Mouse (Mus musculus) heart, adult 11 months (tissue): ENCODE measurements around the gene Mon2.

Source experiments
- DNase-seq: peaks from one replicate; pipeline ENCODE4 v3.0.0; 2022

Mon2 gene

GRCm38 (mm10) chr10:123076245-123077023, at the start of gene Mon2:
Gene Mon2 (minus strand): TSS chr10:123076505.
- peak; percentile 100 for DNase-seq

GRCm38 (mm10) chr10:123120666-123121392, 44.5 kb upstream of the Mon2 start:
- peak; percentile 55 for DNase-seq

GRCm38 (mm10) chr10:123116861-123117260, 40.6 kb upstream of the Mon2 start:
- peak; percentile 91 for DNase-seq

GRCm38 (mm10) chr10:123113466-123113865, 37.2 kb upstream of the Mon2 start:
- DNase-seq, result peak; percentile 81

- peak; percentile 68 for DNase-seq
Observed at GRCm38 (mm10) chr10:123112787-123113168, 36.5 kb upstream of the Mon2 start.

GRCm38 (mm10) chr10:123112056-123112786, 35.9 kb upstream of the Mon2 start:
- DNase-seq, result peak; percentile 61

- peak; percentile 67 for DNase-seq
Observed at GRCm38 (mm10) chr10:123110548-123110947, 34.2 kb upstream of the Mon2 start.

- peak; percentile 25 for DNase-seq
Observed at GRCm38 (mm10) chr10:123108527-123108926, 32.2 kb upstream of the Mon2 start.

GRCm38 (mm10) chr10:123108121-123108520, 31.8 kb upstream of the Mon2 start:
- no peak for DNase-seq

- peak; percentile 43 for DNase-seq
Observed at GRCm38 (mm10) chr10:123101303-123101702, 25.0 kb upstream of the Mon2 start.

GRCm38 (mm10) chr10:123100584-123100983, 24.3 kb upstream of the Mon2 start:
- DNase-seq, result no peak

GRCm38 (mm10) chr10:123094504-123094903, 18.2 kb upstream of the Mon2 start:
- peak; percentile 48 for DNase-seq

GRCm38 (mm10) chr10:123092577-123092976, 16.3 kb upstream of the Mon2 start:
- peak; percentile 51 for DNase-seq

- peak; percentile 80 for DNase-seq
Observed at GRCm38 (mm10) chr10:123091737-123092136, 15.4 kb upstream of the Mon2 start.

GRCm38 (mm10) chr10:123089425-123089930, 13.2 kb upstream of the Mon2 start:
- DNase-seq, result peak; percentile 33

- DNase-seq, result peak; percentile 64
Observed at GRCm38 (mm10) chr10:123086847-123087246, 10.5 kb upstream of the Mon2 start.

GRCm38 (mm10) chr10:123084900-123085641, 8.8 kb upstream of the Mon2 start:
- peak; percentile 96 for DNase-seq

- no peak for DNase-seq
Observed at GRCm38 (mm10) chr10:123084307-123084706, 8.0 kb upstream of the Mon2 start.

GRCm38 (mm10) chr10:123075751-123076242, 508 bp downstream of the Mon2 start:
- DNase-seq, result peak; percentile 95

GRCm38 (mm10) chr10:123071997-123072396, 4.3 kb downstream of the Mon2 start:
- peak; percentile 89 for DNase-seq

GRCm38 (mm10) chr10:123063021-123063420, 13.3 kb downstream of the Mon2 start:
- peak; percentile 79 for DNase-seq

GRCm38 (mm10) chr10:123060831-123061230, 15.5 kb downstream of the Mon2 start:
- DNase-seq, result peak; percentile 98
